Comparison of ENCODE assay signal across 14 mouse cellular contexts in genomic region chr2:166598453-166599155, GRCm38 (mm10).
DNase-seq lines count a peak whose midpoint lies in the region; ATAC-seq and TF ChIP-seq lines count a peak whose summit lies in the region.
"Had no signal": no experiment of that assay in that cellular context is flagged by ENCODE, and none has a peak within 500 bp of the region (broad histone marks: within the 10 kb centered on the region; RNA-seq: fewer than 3 reads in every experiment).

No protein-coding gene starts in this region.

- no peak overlapping the region for H3K4me2 ChIP-seq in hindbrain, postnatal 0 days (ENCODE audit: low read depth, low read length)
- no peak overlapping the region for H3K4me2 ChIP-seq in hindbrain, embryonic 16.5 days (ENCODE audit: low read length)
- H3K4me2 ChIP-seq in midbrain, postnatal 0 days (ENCODE audit: low read depth, low read length, poor library complexity, severe bottlenecking) = no peak overlapping the region
- no peak overlapping the region for H3K4me2 ChIP-seq in midbrain, embryonic 16.5 days (ENCODE audit: low read length)

- no peaks in the 10 kb centered on the region for H3K4me1 ChIP-seq in hindbrain, postnatal 0 days (ENCODE audit: insufficient read depth, low read length)
- no peaks in the 10 kb centered on the region for H3K4me1 ChIP-seq in hindbrain, embryonic 16.5 days (ENCODE audit: control insufficient read depth, insufficient read depth, low read depth, low read length)
- H3K4me1 ChIP-seq in midbrain, postnatal 0 days (ENCODE audit: insufficient read depth, low read length) = no peaks in the 10 kb centered on the region
- no peaks in the 10 kb centered on the region for H3K4me1 ChIP-seq in midbrain, embryonic 16.5 days (ENCODE audit: control insufficient read depth, insufficient read depth, low read length)
- H3K4me1 ChIP-seq: heart, embryonic 10.5 days had no signal

- H3K36me3 ChIP-seq in hindbrain, postnatal 0 days (ENCODE audit: insufficient read depth, low read length) = no peaks in the 10 kb centered on the region
- peaks cover 7% of the 10 kb centered on the region; the same call in 1 of the 2 replicates for H3K36me3 ChIP-seq in hindbrain, embryonic 16.5 days (ENCODE audit: control insufficient read depth, insufficient read depth, low read length)
- H3K36me3 ChIP-seq in midbrain, postnatal 0 days (ENCODE audit: insufficient read depth, low read length) = peaks cover 2% of the 10 kb centered on the region
- peaks cover 5% of the 10 kb centered on the region; the same call in 1 of the 2 replicates for H3K36me3 ChIP-seq in midbrain, embryonic 16.5 days (ENCODE audit: control insufficient read depth, insufficient read depth, low read length)

- no peak overlapping the region for H3K9ac ChIP-seq in hindbrain, postnatal 0 days (replicated peaks; ENCODE audit: low read length)
- H3K9ac ChIP-seq in hindbrain, embryonic 16.5 days (ENCODE audit: low read depth, low read length) = no peak overlapping the region
- no peak overlapping the region for H3K9ac ChIP-seq in midbrain, postnatal 0 days (replicated peaks; ENCODE audit: low read length, poor library complexity, severe bottlenecking)
- H3K9ac ChIP-seq in midbrain, embryonic 16.5 days (ENCODE audit: low read depth, low read length) = no peak overlapping the region

- no peak for DNase-seq in hindbrain, postnatal 0 days (ENCODE audit: low spot score)
- no peak for DNase-seq in midbrain, postnatal 0 days (ENCODE audit: low spot score)
- peak; percentile 24 for DNase-seq in brain, adult 2 months (ENCODE audit: low read depth, low spot score)
- peak; percentile 56 for DNase-seq in yolk sac, embryonic 10.5 days (ENCODE audit: low spot score)
- DNase-seq in spleen, adult 18-20 months = no peak
- no peak for DNase-seq in ovary, postnatal 14 days (ENCODE audit: low spot score)
- DNase-seq: cerebellum, adult 8-10 months; heart, postnatal 36 days; thymus, adult 18-20 months had no signal

- TF ChIP-seq CTCF in hindbrain, postnatal 0 days (IDR thresholded peaks at IDR 0.05; ENCODE audit: low read depth) = peak; percentile 49
- peak; percentile 36 for TF ChIP-seq CTCF in midbrain, postnatal 0 days (IDR thresholded peaks at IDR 0.05)

- H3K9me3 ChIP-seq in hindbrain, postnatal 0 days (ENCODE audit: low read length) = no peaks in the 10 kb centered on the region
- no peaks in the 10 kb centered on the region for H3K9me3 ChIP-seq in hindbrain, embryonic 16.5 days (ENCODE audit: control insufficient read depth, low read length)
- H3K9me3 ChIP-seq in midbrain, postnatal 0 days (ENCODE audit: low read length) = no peaks in the 10 kb centered on the region
- H3K9me3 ChIP-seq in midbrain, embryonic 16.5 days (replicated peaks; ENCODE audit: control insufficient read depth, low read length, poor library complexity, severe bottlenecking) = no peaks in the 10 kb centered on the region
- H3K9me3 ChIP-seq: heart, embryonic 10.5 days; midbrain, embryonic 10.5 days had no signal

- ATAC-seq in hindbrain, postnatal 0 days = no peak
- ATAC-seq in hindbrain, embryonic 16.5 days = no peak
- ATAC-seq in midbrain, postnatal 0 days (ENCODE audit: low FRiP score) = no peak
- no peak for ATAC-seq in midbrain, embryonic 16.5 days
- ATAC-seq: intestine, embryonic 16.5 days had no signal

- 80% methylated on average over 12 of the region's 12 CpGs for WGBS in hindbrain, postnatal 0 days
- WGBS in hindbrain, embryonic 16.5 days = 90% methylated on average over 12 of the region's 12 CpGs
- WGBS in midbrain, postnatal 0 days = 90% methylated on average over 12 of the region's 12 CpGs
- 88% methylated on average over 12 of the region's 12 CpGs for WGBS in midbrain, embryonic 16.5 days

- no peaks in the 10 kb centered on the region for H3K27me3 ChIP-seq in hindbrain, postnatal 0 days (ENCODE audit: insufficient read depth, low read length)
- no peaks in the 10 kb centered on the region for H3K27me3 ChIP-seq in hindbrain, embryonic 16.5 days (replicated peaks; ENCODE audit: control insufficient read depth, insufficient read depth, low read length)
- H3K27me3 ChIP-seq in midbrain, postnatal 0 days (ENCODE audit: insufficient read depth, low read length) = no peaks in the 10 kb centered on the region
- no peaks in the 10 kb centered on the region for H3K27me3 ChIP-seq in midbrain, embryonic 16.5 days (ENCODE audit: control insufficient read depth, insufficient read depth, low read depth, low read length)

- H3K27ac ChIP-seq in hindbrain, postnatal 0 days = no peak overlapping the region
- no peak overlapping the region for H3K27ac ChIP-seq in hindbrain, embryonic 16.5 days (ENCODE audit: low read depth, low read length)
- no peak overlapping the region for H3K27ac ChIP-seq in midbrain, postnatal 0 days (ENCODE audit: low read depth, low read length)
- no peak overlapping the region for H3K27ac ChIP-seq in midbrain, embryonic 16.5 days (ENCODE audit: low read length)
- H3K27ac ChIP-seq: heart, embryonic 10.5 days had no signal

- H3K4me3 ChIP-seq in hindbrain, postnatal 0 days (ENCODE audit: low read length) = no peak overlapping the region
- no peak overlapping the region for H3K4me3 ChIP-seq in hindbrain, embryonic 16.5 days (ENCODE audit: low read length)
- H3K4me3 ChIP-seq in midbrain, postnatal 0 days (ENCODE audit: low read depth, low read length) = no peak overlapping the region
- H3K4me3 ChIP-seq in midbrain, embryonic 16.5 days (ENCODE audit: low read depth, low read length) = no peak overlapping the region
- H3K4me3 ChIP-seq: heart, embryonic 10.5 days; midbrain, embryonic 10.5 days had no signal

Comparison
In these comparisons a context has a peak if more than half of its experiments do, and no peak if none do; other contexts are left out.
1. DNase-seq: peak in brain, adult 2 months (single experiment) and yolk sac, embryonic 10.5 days (single experiment); none in hindbrain, postnatal 0 days (single experiment), midbrain, postnatal 0 days (single experiment), spleen, adult 18-20 months (0 of 2) and ovary, postnatal 14 days (single experiment).